Comparison of ENCODE assay signal across 12 mouse cellular contexts in the genomic region with DNA sequence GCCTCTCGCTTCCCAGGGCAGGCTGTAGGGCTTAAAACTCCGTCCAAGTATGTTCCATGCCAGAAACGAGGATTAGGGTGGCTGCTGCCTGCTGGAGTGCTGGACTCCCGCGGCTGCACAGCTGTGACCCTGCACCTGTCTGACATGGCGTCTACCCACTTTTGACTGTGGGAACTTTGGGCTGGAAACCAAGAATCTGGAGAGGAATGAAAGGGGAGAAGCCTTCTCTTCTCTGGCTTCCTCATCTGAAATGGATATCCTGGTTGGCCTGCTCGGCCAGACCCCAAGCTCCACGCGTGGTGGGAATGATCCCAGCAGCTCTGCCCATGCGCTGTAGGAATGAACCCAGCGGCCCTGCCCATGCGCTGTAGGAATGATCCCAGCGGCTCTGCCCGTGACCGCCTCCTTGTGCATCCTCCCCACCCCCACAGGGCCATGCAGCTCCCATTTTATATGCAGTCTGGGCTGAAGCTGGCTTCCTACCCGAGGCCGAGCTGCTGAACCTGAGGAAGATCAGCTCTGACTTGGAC. TPM values are rescaled to one million over a fixed set of nuclear protein-coding genes. Genes with fewer than 3 reads are reported as not detected.
A peak's percentile ranks its signal among the peaks of the same experiment; 100 is the strongest.
DNase-seq lines count a peak whose midpoint lies in the region; ATAC-seq and TF ChIP-seq lines count a peak whose summit lies in the region.
"Had no signal": no experiment of that assay in that cellular context is flagged by ENCODE, and none has a peak within 500 bp of the region (broad histone marks: within the 10 kb centered on the region; RNA-seq: fewer than 3 reads in every experiment).

No protein-coding gene starts in this region.

- no peak overlapping the region for H3K4me3 ChIP-seq in embryonic facial prominence, embryonic 14.5 days (ENCODE audit: low read depth, low read length)
- no peak overlapping the region for H3K4me3 ChIP-seq in embryonic facial prominence, embryonic 10.5 days
- peak overlapping the region; percentile 0; the same call in 1 of the 2 replicates for H3K4me3 ChIP-seq in testis, adult 2 months (ENCODE audit: control insufficient read depth, low read depth, low read length)
- no peak overlapping the region for H3K4me3 ChIP-seq in heart, adult 2 months
- H3K4me3 ChIP-seq: hindbrain, embryonic 10.5 days had no signal

- no peaks in the 10 kb centered on the region for H3K4me1 ChIP-seq in embryonic facial prominence, embryonic 14.5 days (ENCODE audit: control insufficient read depth, insufficient read depth, low read length)
- peaks cover 2% of the 10 kb centered on the region; the same call in 1 of the 2 replicates for H3K4me1 ChIP-seq in embryonic facial prominence, embryonic 10.5 days
- peaks cover 6% of the 10 kb centered on the region; the same call in 1 of the 2 replicates for H3K4me1 ChIP-seq in testis, adult 2 months (ENCODE audit: control insufficient read depth, insufficient read depth, low read length)
- 0 out of 2 replicates have a peak, but pooled peaks cover 1% of the 10 kb centered on the region for H3K4me1 ChIP-seq in heart, adult 2 months (ENCODE audit: control insufficient read depth, insufficient read depth, low read length)
- H3K4me1 ChIP-seq: hindbrain, embryonic 10.5 days had no signal

- WGBS in embryonic facial prominence, embryonic 14.5 days = 80% methylated on average over 17 of the region's 17 CpGs
- WGBS in embryonic facial prominence, embryonic 10.5 days = 90% methylated on average over 17 of the region's 17 CpGs
- WGBS in heart, adult 2 months = 78% methylated on average over 17 of the region's 17 CpGs

- H3K9ac ChIP-seq in embryonic facial prominence, embryonic 14.5 days (ENCODE audit: low read depth, low read length) = no peak overlapping the region
- H3K9ac ChIP-seq in heart, adult 2 months (ENCODE audit: low read depth, low read length) = no peak overlapping the region
- H3K9ac ChIP-seq: lung, embryonic 14.5 days had no signal

- no peak for TF ChIP-seq CTCF in testis, adult 2 months (IDR thresholded peaks at IDR 0.05; ENCODE audit: control insufficient read depth, insufficient read depth, insufficient replicate concordance, low read depth, low read length)
- TF ChIP-seq CTCF in heart, adult 2 months (IDR thresholded peaks at IDR 0.05) = no peak

- no peak for TF ChIP-seq POLR2A in testis, adult 2 months (IDR thresholded peaks at IDR 0.05; ENCODE audit: control insufficient read depth, low read depth, low read length)
- no peak for TF ChIP-seq POLR2A in heart, adult 2 months (IDR thresholded peaks at IDR 0.05; ENCODE audit: insufficient read depth, low read depth, low read length)

- intact Hi-C loops in heart, adult 2 months (cut with DNase I) = no loop called here

- H3K27me3 ChIP-seq in embryonic facial prominence, embryonic 14.5 days (replicated peaks; ENCODE audit: control insufficient read depth, insufficient read depth, low read length) = no peaks in the 10 kb centered on the region
- H3K27me3 ChIP-seq in embryonic facial prominence, embryonic 10.5 days (replicated peaks; ENCODE audit: low read depth, poor library complexity, severe bottlenecking) = no peaks in the 10 kb centered on the region
- H3K27me3 ChIP-seq in testis, adult 2 months (ENCODE audit: control insufficient read depth, insufficient read depth, low read length) = no peaks in the 10 kb centered on the region
- H3K27me3 ChIP-seq in heart, adult 2 months (ENCODE audit: control insufficient read depth, insufficient read depth, low read length) = no peaks in the 10 kb centered on the region

- peak; percentile 78 for ATAC-seq in embryonic facial prominence, embryonic 14.5 days (ENCODE audit: low read depth)

- DNase-seq in embryonic facial prominence, embryonic 14.5 days (ENCODE audit: low spot score) = peak; percentile 80
- DNase-seq in embryonic facial prominence, embryonic 10.5 days (ENCODE audit: low spot score) = no peak
- DNase-seq in testis, postnatal 10 days (ENCODE audit: low spot score) = no peak
- peak; percentile 78 for DNase-seq in gastrocnemius, postnatal 25 days
- DNase-seq in skeletal muscle tissue, adult 2 months (ENCODE audit: low read depth, low spot score) = peak; percentile 87
- no peak for DNase-seq in heart, adult 2 months
- DNase-seq in ovary, adult 18-20 months (ENCODE audit: low spot score) = no peak
- DNase-seq: adrenal gland, postnatal 10 days; layer of hippocampus, postnatal 36 days; lung, embryonic 14.5 days had no signal

- H3K36me3 ChIP-seq in embryonic facial prominence, embryonic 14.5 days (ENCODE audit: control insufficient read depth, insufficient read depth, low read length) = peaks cover 70% of the 10 kb centered on the region
- H3K36me3 ChIP-seq in embryonic facial prominence, embryonic 10.5 days (replicated peaks) = peaks cover 98% of the 10 kb centered on the region
- no peaks in the 10 kb centered on the region for H3K36me3 ChIP-seq in testis, adult 2 months (ENCODE audit: control insufficient read depth, insufficient read depth, low read length)
- peaks cover 5% of the 10 kb centered on the region for H3K36me3 ChIP-seq in heart, adult 2 months (ENCODE audit: control insufficient read depth, insufficient read depth, low read length)

- H3K27ac ChIP-seq in embryonic facial prominence, embryonic 14.5 days (replicated peaks; ENCODE audit: low read depth, low read length) = no peak overlapping the region
- no peak overlapping the region for H3K27ac ChIP-seq in embryonic facial prominence, embryonic 10.5 days (replicated peaks)
- H3K27ac ChIP-seq in testis, adult 2 months (ENCODE audit: control insufficient read depth, insufficient read depth, low read depth, low read length) = no peak overlapping the region
- no peak overlapping the region for H3K27ac ChIP-seq in heart, adult 2 months
- H3K27ac ChIP-seq: hindbrain, embryonic 10.5 days had no signal

- H3K9me3 ChIP-seq in embryonic facial prominence, embryonic 14.5 days (ENCODE audit: control insufficient read depth, low read length) = no peaks in the 10 kb centered on the region
- no peaks in the 10 kb centered on the region; the same call in 1 of the 2 replicates for H3K9me3 ChIP-seq in embryonic facial prominence, embryonic 10.5 days
- H3K9me3 ChIP-seq: hindbrain, embryonic 10.5 days had no signal

- H3K79me2 ChIP-seq in heart, adult 2 months (replicated peaks; ENCODE audit: control insufficient read depth, insufficient read depth, low read length) = no peaks in the 10 kb centered on the region

- no peak overlapping the region for H3K4me2 ChIP-seq in embryonic facial prominence, embryonic 14.5 days (ENCODE audit: low read depth, low read length)
- H3K4me2 ChIP-seq: lung, embryonic 14.5 days had no signal

- no peak for TF ChIP-seq EP300 in heart, adult 2 months (IDR thresholded peaks at IDR 0.05; ENCODE audit: insufficient read depth, low read depth, low read length)

RNA-seq across cellular contexts. Expression of a gene that starts 11.2 kb away (rescaled TPM):
- 91.9 and 110 TPM in 2 replicates for polyA plus RNA-seq in embryonic facial prominence, embryonic 14.5 days (2014; fragmentation: Nextera tagmentation; extraction: Ambion mirVana)
- 316 and 334 TPM in 2 replicates for polyA plus RNA-seq in embryonic facial prominence, embryonic 10.5 days (2016; fragmentation: Nextera tagmentation; extraction: Ambion mirVana)
- 12.4 and 15.4 TPM in 2 replicates for polyA plus RNA-seq in testis, adult 2 months (2012; rRNA removed)
- 10 to 100 TPM in 1 of 2 experiments, 1 to 10 TPM in 1; 9.1 to 25.6 TPM for total RNA-seq in gastrocnemius, postnatal 25 days (2021)
- 10 to 100 TPM; 30.7 to 32.8 TPM for total RNA-seq in heart, adult 2 months (2021)
- 75.5 and 119 TPM in 2 replicates for polyA plus RNA-seq in heart, adult 2 months (2012; rRNA removed)

Comparison
In these comparisons a context has a peak if more than half of its experiments do, and no peak if none do; other contexts are left out.
1. DNase-seq: peak in embryonic facial prominence, embryonic 14.5 days (single experiment), gastrocnemius, postnatal 25 days (single experiment) and skeletal muscle tissue, adult 2 months (single experiment); none in embryonic facial prominence, embryonic 10.5 days (single experiment), testis, postnatal 10 days (single experiment), heart, adult 2 months (0 of 2) and ovary, adult 18-20 months (single experiment).